Mouse (Mus musculus) thymus, adult 2 months (tissue): ENCODE measurements around the gene Nppa. TPM values are rescaled to one million over a fixed set of nuclear protein-coding genes. Genes with fewer than 3 reads are reported as not detected.

Experiments
- DNase-seq: peaks from one replicate; pipeline ENCODE4 v3.0.0; 2021
- H3K27ac ChIP-seq: fragments of 200-500 bp; 2 replicates; pipeline ENCODE4 v1.5.1; 2012; ENCODE audit warnings: low read length, control low read depth; ENCODE audit not compliant: control insufficient read depth, insufficient read depth
- H3K27me3 ChIP-seq: fragments of 200-500 bp; 2 replicates; pipeline ENCODE4 v1.6.1; 2012; ENCODE audit warnings: mild to moderate bottlenecking, low read length, moderate library complexity, mixed read lengths; ENCODE audit not compliant: control insufficient read depth, insufficient read depth
- H3K36me3 ChIP-seq: fragments of 200-500 bp; 2 replicates; pipeline ENCODE4 v1.6.1; 2012; ENCODE audit warnings: mild to moderate bottlenecking, low read length, moderate library complexity; ENCODE audit not compliant: control insufficient read depth, insufficient read depth
- H3K4me1 ChIP-seq: fragments of 200-500 bp; replicated peaks from 2 replicates; pipeline ENCODE4 v1.6.1; 2012; ENCODE audit warnings: low read length; ENCODE audit not compliant: control insufficient read depth, insufficient read depth
- H3K4me3 ChIP-seq: fragments of 200-500 bp; 2 replicates; pipeline ENCODE4 v1.5.1; 2012; ENCODE audit warnings: mild to moderate bottlenecking, low read length, control low read depth, moderate library complexity; ENCODE audit not compliant: control insufficient read depth, insufficient read depth
- CTCF ChIP-seq: fragments of 200-500 bp; IDR thresholded peaks from 2 replicates; pipeline ENCODE4 v1.5.1; 2012; ENCODE audit warnings: mild to moderate bottlenecking, control low read depth, low read length, moderate library complexity, borderline replicate concordance; ENCODE audit not compliant: control insufficient read depth, poor library complexity, insufficient read depth; ENCODE audit errors: extremely low read depth
- POLR2A ChIP-seq: fragments of 200-500 bp; IDR thresholded peaks from 2 replicates; pipeline ENCODE4 v1.6.1; 2012; ENCODE audit warnings: mild to moderate bottlenecking, low read length, control low read depth, moderate library complexity; ENCODE audit not compliant: control insufficient read depth, poor library complexity, insufficient read depth; ENCODE audit errors: extremely low read depth
- WGBS: fragments of 180-500 bp; shearing (Covaris S2); methylation state at CpG from one replicate; pipeline ENCODE4 v1.1.7; 2018; 5-methylcytosine and 5-hydroxymethylcytosine counted together
- polyA plus RNA-seq: library from polyadenylated mRNA; depleted of rRNA; stranded (reverse); fragments of >200 nt; gene quantifications from 2 replicates; pipeline ENCODE4 v1.2.3, GENCODE M21; 2012

Nppa gene
- polyA plus RNA-seq, 1 experiment = 195 TPM

DNA sequence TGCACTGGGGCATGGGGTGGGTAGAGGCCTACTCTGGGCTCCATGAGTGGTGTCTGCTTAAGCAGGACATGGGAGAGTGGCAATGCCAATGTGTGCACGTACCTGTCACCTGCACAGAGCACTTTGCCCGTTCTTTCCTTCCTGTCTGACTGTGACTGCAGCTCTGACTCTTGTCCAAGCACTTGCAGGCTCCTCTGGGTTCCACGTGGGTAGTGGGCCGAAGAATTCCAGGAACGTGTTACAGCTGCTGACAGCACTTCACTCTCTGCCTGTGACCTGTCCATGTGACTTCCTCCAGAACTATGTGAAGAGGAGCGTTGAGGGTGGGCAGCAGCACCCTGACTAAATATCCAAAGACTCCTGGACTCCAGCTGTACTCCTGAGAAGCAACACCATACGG lies 34.8 kb upstream of the Nppa start:
- H3K27me3 ChIP-seq = no peaks in the 10 kb centered on the region; the same call in 1 of the 2 replicates
- 70% methylated on average over 7 of the region's 7 CpGs for WGBS

DNA sequence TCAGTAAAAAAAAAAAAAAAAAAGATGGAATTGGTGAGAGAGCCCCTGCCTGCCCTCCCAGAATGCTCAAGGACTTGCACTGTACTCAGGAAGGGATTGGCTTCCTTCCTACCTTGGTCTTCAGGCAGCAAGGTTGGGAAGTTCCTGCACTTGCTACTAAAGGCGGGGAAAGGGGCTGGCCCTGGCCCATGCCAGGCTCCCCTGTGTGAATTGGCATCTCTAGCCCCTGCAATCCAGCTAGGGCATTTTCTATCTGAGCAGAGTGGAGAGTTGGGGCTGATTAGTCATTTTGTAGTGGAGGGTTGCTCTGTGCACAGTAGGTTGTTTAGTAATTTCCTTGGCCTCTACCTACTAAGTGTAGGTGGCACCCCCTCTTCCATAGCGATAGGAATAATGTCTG lies 31.7 kb upstream of the Nppa start:
- Histone ChIP-seq H3K36me3 (no peaks in the 10 kb centered on the region), H3K27ac (no peak overlapping the region), H3K4me3 (no peak overlapping the region), H3K4me1 (no peaks in the 10 kb centered on the region), H3K27me3 (no peaks in the 10 kb centered on the region)
- DNase-seq = no peak
- WGBS = 85% methylated on average over 2 of the region's 2 CpGs
- TF ChIP-seq POLR2A (no peak), CTCF (no peak)

More for the DNA sequence above, 34.8 kb upstream of the Nppa start:
- no peaks in the 10 kb centered on the region for H3K4me1 ChIP-seq
- no peaks in the 10 kb centered on the region for H3K36me3 ChIP-seq
- TF ChIP-seq POLR2A (no peak), CTCF (no peak)
- no peak overlapping the region for H3K4me3 ChIP-seq
- no peak overlapping the region for H3K27ac ChIP-seq
- DNase-seq = no peak

GRCm38 (mm10) chr4:147969337-147969736 lies 31.2 kb upstream of the Nppa start:
- DNase-seq = no peak
- no peak for TF ChIP-seq CTCF
- Histone ChIP-seq H3K4me1 (no peaks in the 10 kb centered on the region), H3K36me3 (no peaks in the 10 kb centered on the region), H3K27me3 (no peaks in the 10 kb centered on the region), H3K4me3 (no peak overlapping the region), H3K27ac (no peak overlapping the region)
- WGBS = 57% methylated on average over 9 of the region's 9 CpGs

- no peak for TF ChIP-seq POLR2A
- no peak for TF ChIP-seq CTCF
- WGBS = 86% methylated on average over 3 of the region's 3 CpGs
- H3K4me1 ChIP-seq = no peaks in the 10 kb centered on the region
These were observed 24.3 kb upstream of the Nppa start for GRCm38 (mm10) chr4:147976237-147976636.

GRCm38 (mm10) chr4:147977726-147978125 lies 22.8 kb upstream of the Nppa start:
- Histone ChIP-seq H3K36me3 (no peaks in the 10 kb centered on the region), H3K27me3 (no peaks in the 10 kb centered on the region), H3K4me1 (no peaks in the 10 kb centered on the region), H3K4me3 (no peak overlapping the region), H3K27ac (no peak overlapping the region)
- no peak for DNase-seq
- 83% methylated on average over 4 of the region's 4 CpGs for WGBS
- TF ChIP-seq POLR2A (no peak), CTCF (no peak)

More at GRCm38 (mm10) chr4:147976237-147976636, 24.3 kb upstream of the Nppa start:
- Histone ChIP-seq H3K4me3 (no peak overlapping the region), H3K36me3 (no peaks in the 10 kb centered on the region), H3K27me3 (no peaks in the 10 kb centered on the region), H3K27ac (no peak overlapping the region)
- no peak for DNase-seq

- Histone ChIP-seq H3K36me3 (no peaks in the 10 kb centered on the region), H3K4me3 (no peak overlapping the region), H3K27ac (no peak overlapping the region), H3K4me1 (no peaks in the 10 kb centered on the region), H3K27me3 (no peaks in the 10 kb centered on the region)
- TF ChIP-seq CTCF = no peak
- no peak for TF ChIP-seq POLR2A
- DNase-seq = no peak
- 94% methylated on average over 6 of the region's 6 CpGs for WGBS
These were observed 22.1 kb upstream of the Nppa start for GRCm38 (mm10) chr4:147978391-147978790.

GRCm38 (mm10) chr4:147979441-147979860 lies 21.1 kb upstream of the Nppa start:
- H3K4me1 ChIP-seq = no peaks in the 10 kb centered on the region
- 82% methylated on average over 7 of the region's 7 CpGs for WGBS
- no peaks in the 10 kb centered on the region for H3K36me3 ChIP-seq
- no peak overlapping the region for H3K27ac ChIP-seq
- H3K4me3 ChIP-seq = no peak overlapping the region
- no peaks in the 10 kb centered on the region for H3K27me3 ChIP-seq
- TF ChIP-seq POLR2A (no peak), CTCF (no peak)
- no peak for DNase-seq
